Mouse (Mus musculus): ENCODE measurements at regions not wholly inside any gene's neighbourhood (a gene's known extent, or its start where the extent isn't known, plus 50 kb on each side); places are given as distances from the start of the nearest gene placed in this dataset.

- TF ChIP-seq CTCF (IDR thresholded peaks at IDR 0.05; ENCODE audit: borderline replicate concordance, extremely low read depth, insufficient read depth, insufficient read length) (no peak), POLR2A (IDR thresholded peaks at IDR 0.05; ENCODE audit: borderline replicate concordance, extremely low read depth, insufficient read depth, insufficient read length, poor library complexity, severe bottlenecking) (no peak)
These were observed 432.0 kb downstream of the Nuf2 start for GRCm38 (mm10) chr1:169099221-169099620.
